Mouse (Mus musculus) intestine, embryonic 15.5 days (tissue): ENCODE measurements around the gene Nutf2-ps1. TPM values are rescaled to one million over a fixed set of nuclear protein-coding genes. Genes with fewer than 3 reads are reported as not detected.
A peak's percentile ranks its signal among the peaks of the same experiment; 100 is the strongest.
"Not testable (repeated sequence)": the region's sequence is repeated elsewhere in the genome, so short reads cannot be mapped to it uniquely, and the experiment has no call there.

Experiments used
- ATAC-seq: fragments of 200-750 bp; cut with Nextera tagmentation; 2 replicates; pipeline ENCODE4 v1.8.0; 2017; ENCODE audit warnings: moderate TSS enrichment, moderate library complexity
- H3K27ac ChIP-seq: fragments of 300-500 bp; sonication (generic); 2 replicates; pipeline ENCODE4 v1.5.1; 2015; ENCODE audit warnings: mild to moderate bottlenecking, inconsistent platforms
- H3K27me3 ChIP-seq: fragments of 300-500 bp; sonication (generic); replicated peaks from 2 replicates; pipeline ENCODE4 v1.6.1; 2015; ENCODE audit warnings: inconsistent platforms
- H3K36me3 ChIP-seq: fragments of 300-500 bp; sonication (generic); 2 replicates; pipeline ENCODE4 v1.6.1; 2015; ENCODE audit warnings: inconsistent platforms
- H3K4me1 ChIP-seq: fragments of 300-500 bp; sonication (generic); replicated peaks from 2 replicates; pipeline ENCODE4 v1.6.1; 2015; ENCODE audit warnings: inconsistent platforms
- H3K4me2 ChIP-seq: fragments of 300-500 bp; sonication (generic); replicated peaks from 2 replicates; pipeline ENCODE4 v1.6.1; 2015; ENCODE audit warnings: mild to moderate bottlenecking, inconsistent platforms
- H3K4me3 ChIP-seq: fragments of 300-500 bp; sonication (generic); replicated peaks from 2 replicates; pipeline ENCODE4 v1.5.1; 2015; ENCODE audit warnings: inconsistent platforms
- H3K9ac ChIP-seq: fragments of 300-500 bp; sonication (generic); 2 replicates; pipeline ENCODE4 v1.6.1; 2015; ENCODE audit warnings: inconsistent platforms
- H3K9me3 ChIP-seq: fragments of 300-500 bp; sonication (generic); 2 replicates; pipeline ENCODE4 v1.6.1; 2016; ENCODE audit warnings: inconsistent platforms
- WGBS: fragments of 180-500 bp; shearing (Covaris S2); methylation state at CpG from one replicate; pipeline ENCODE4 v1.1.7; 2015; 5-methylcytosine and 5-hydroxymethylcytosine counted together
- polyA plus RNA-seq: library from polyadenylated mRNA; unstranded; fragments of >200 nt; fragmentation: Nextera tagmentation; extraction: Ambion mirVana; gene quantifications from 2 replicates; pipeline ENCODE4 v1.2.1, GENCODE M21; 2015

Gene Nutf2-ps1
- polyA plus RNA-seq = 366 and 397 TPM in 2 replicates

GRCm38 (mm10) chr19:53588968-53589367 lies at the start of gene Nutf2-ps1:
Gene Nutf2-ps1, minus strand, starts transcription at chr19:53589068.
- H3K27me3 ChIP-seq, H3K4me2 ChIP-seq, H3K36me3 ChIP-seq, H3K4me3 ChIP-seq, H3K9me3 ChIP-seq, H3K4me1 ChIP-seq, H3K9ac ChIP-seq, ATAC-seq, H3K27ac ChIP-seq: not testable (repeated sequence)
- WGBS = 98% methylated on average over 7 of the region's 7 CpGs

GRCm38 (mm10) chr19:53638041-53638440 lies 49.2 kb upstream of the Nutf2-ps1 start:
- no peak for ATAC-seq
- H3K4me2 ChIP-seq = no peak overlapping the region
- no peaks in the 10 kb centered on the region for H3K27me3 ChIP-seq
- no peak overlapping the region for H3K27ac ChIP-seq
- H3K9ac ChIP-seq = no peak overlapping the region
- no peaks in the 10 kb centered on the region for H3K9me3 ChIP-seq
- no peak overlapping the region for H3K4me3 ChIP-seq
- no peaks in the 10 kb centered on the region for H3K4me1 ChIP-seq
- 93% methylated on average over 2 of the region's 2 CpGs for WGBS
- H3K36me3 ChIP-seq = peaks cover 28% of the 10 kb centered on the region

- Histone ChIP-seq H3K36me3 (peaks cover 33% of the 10 kb centered on the region), H3K27me3 (no peaks in the 10 kb centered on the region), H3K4me3 (no peak overlapping the region), H3K9me3 (no peaks in the 10 kb centered on the region), H3K4me2 (no peak overlapping the region), H3K4me1 (no peaks in the 10 kb centered on the region), H3K27ac (no peak overlapping the region), H3K9ac (no peak overlapping the region)
- ATAC-seq = no peak
- WGBS = 92% methylated on average over 13 of the region's 13 CpGs
These were observed 32.8 kb upstream of the Nutf2-ps1 start for GRCm38 (mm10) chr19:53621681-53622080.

GRCm38 (mm10) chr19:53608921-53609320 lies 20.1 kb upstream of the Nutf2-ps1 start:
- no peaks in the 10 kb centered on the region for H3K9me3 ChIP-seq
- no peak overlapping the region for H3K27ac ChIP-seq
- no peaks in the 10 kb centered on the region for H3K27me3 ChIP-seq
- peaks cover 11% of the 10 kb centered on the region for H3K36me3 ChIP-seq
- no peak overlapping the region for H3K4me2 ChIP-seq
- H3K4me1 ChIP-seq = no peaks in the 10 kb centered on the region
- 78% methylated on average over 6 of the region's 6 CpGs for WGBS
- H3K9ac ChIP-seq = no peak overlapping the region
- ATAC-seq = no peak
- H3K4me3 ChIP-seq = no peak overlapping the region

GRCm38 (mm10) chr19:53601363-53601655 lies 12.4 kb upstream of the Nutf2-ps1 start:
- peak overlapping the region; percentile 97 for H3K9ac ChIP-seq
- no peak overlapping the region for H3K27ac ChIP-seq
- WGBS = 3% methylated on average over 11 of the region's 11 CpGs
- H3K4me3 ChIP-seq = peak overlapping the region; percentile 100
- no peak for ATAC-seq
- H3K27me3 ChIP-seq = no peaks in the 10 kb centered on the region
- H3K36me3 ChIP-seq = peaks cover 4% of the 10 kb centered on the region; the same call in 1 of the 2 replicates
- peak overlapping the region; percentile 77 for H3K4me2 ChIP-seq
- H3K4me1 ChIP-seq = peaks cover 9% of the 10 kb centered on the region
- H3K9me3 ChIP-seq = no peaks in the 10 kb centered on the region

- Histone ChIP-seq H3K27me3 (no peaks in the 10 kb centered on the region), H3K4me2 (peak overlapping the region; percentile 77), H3K27ac (peak overlapping the region; percentile 96), H3K9me3 (no peaks in the 10 kb centered on the region), H3K4me1 (peaks cover 9% of the 10 kb centered on the region), H3K36me3 (no peaks in the 10 kb centered on the region), H3K4me3 (peak overlapping the region; percentile 100), H3K9ac (peak overlapping the region; percentile 97)
- under 1% methylated on average over 78 of the region's 82 CpGs for WGBS
- ATAC-seq = peak; percentile 75
These were observed 11.9 kb upstream of the Nutf2-ps1 start for GRCm38 (mm10) chr19:53600549-53601362.

- H3K36me3 ChIP-seq = no peaks in the 10 kb centered on the region
- H3K9ac ChIP-seq = peak within 1 kb of the TSS; percentile 97
- ATAC-seq = peak; percentile 99
- peak within 1 kb of the TSS; percentile 96 for H3K27ac ChIP-seq
- H3K27me3 ChIP-seq = no peaks in the 10 kb centered on the region
- peak within 1 kb of the TSS; percentile 77 for H3K4me2 ChIP-seq
- H3K9me3 ChIP-seq = no peaks in the 10 kb centered on the region
- peaks cover 9% of the 10 kb centered on the region for H3K4me1 ChIP-seq
- H3K4me3 ChIP-seq = peak within 1 kb of the TSS; percentile 100
- under 1% methylated on average over 70 of the region's 70 CpGs for WGBS
These were observed 11.1 kb upstream of the Nutf2-ps1 start, which contains the start of gene Smc3 for GRCm38 (mm10) chr19:53599757-53600539. Gene Smc3, plus strand, starts transcription at chr19:53600398.

GRCm38 (mm10) chr19:53596723-53597474 lies 8.0 kb upstream of the Nutf2-ps1 start:
- no peak overlapping the region for H3K4me2 ChIP-seq
- H3K4me1 ChIP-seq = peaks cover 4% of the 10 kb centered on the region; the same call in 1 of the 2 replicates
- no peak overlapping the region for H3K4me3 ChIP-seq
- H3K27me3 ChIP-seq = no peaks in the 10 kb centered on the region
- no peaks in the 10 kb centered on the region for H3K9me3 ChIP-seq
- no peaks in the 10 kb centered on the region for H3K36me3 ChIP-seq
- WGBS = 69% methylated on average over 7 of the region's 7 CpGs
- H3K27ac ChIP-seq = no peak overlapping the region
- ATAC-seq = no peak
- H3K9ac ChIP-seq = no peak overlapping the region

GRCm38 (mm10) chr19:53587686-53588085 lies 1.2 kb downstream of the Nutf2-ps1 start:
- H3K9ac ChIP-seq = not testable (repeated sequence)

GRCm38 (mm10) chr19:53580271-53580670 lies 8.6 kb downstream of the Nutf2-ps1 start:
- H3K4me2 ChIP-seq, H3K9me3 ChIP-seq, H3K9ac ChIP-seq, H3K36me3 ChIP-seq, H3K27ac ChIP-seq, H3K4me3 ChIP-seq, ATAC-seq, H3K27me3 ChIP-seq, H3K4me1 ChIP-seq: not testable (repeated sequence)
- WGBS = 92% methylated on average over 8 of the region's 8 CpGs

More at GRCm38 (mm10) chr19:53587686-53588085, 1.2 kb downstream of the Nutf2-ps1 start:
- not testable (repeated sequence) for H3K4me3 ChIP-seq, H3K4me1 ChIP-seq, H3K27me3 ChIP-seq, H3K27ac ChIP-seq, H3K36me3 ChIP-seq, H3K9me3 ChIP-seq, ATAC-seq, H3K4me2 ChIP-seq
- WGBS = 93% methylated on average over 3 of the region's 3 CpGs

GRCm38 (mm10) chr19:53578597-53579252 lies 10.1 kb downstream of the Nutf2-ps1 start:
- ATAC-seq = peak; percentile 67; the same call in 1 of the 2 replicates
- Histone ChIP-seq H3K9ac (no peak overlapping the region), H3K27me3 (no peaks in the 10 kb centered on the region), H3K27ac (no peak overlapping the region), H3K9me3 (no peaks in the 10 kb centered on the region), H3K4me3 (no peak overlapping the region), H3K4me1 (peaks cover 7% of the 10 kb centered on the region; the same call in 1 of the 2 replicates), H3K36me3 (no peaks in the 10 kb centered on the region), H3K4me2 (0 out of 2 replicates have a peak overlapping the region, but pooled peaks have one; percentile 12)
- WGBS = 12% methylated on average over 8 of the region's 8 CpGs
